Mouse (Mus musculus) lung, embryonic 14.5 days (tissue): ENCODE measurements around the gene Plxnc1. TPM values are rescaled to one million over a fixed set of nuclear protein-coding genes. Genes with fewer than 3 reads are reported as not detected.
A peak's percentile ranks its signal among the peaks of the same experiment; 100 is the strongest.

ENCODE experiments used
- ATAC-seq: fragments of 200-750 bp; cut with Nextera tagmentation; 2 replicates; pipeline ENCODE4 v1.8.0; 2017; ENCODE audit warnings: mild to moderate bottlenecking, moderate TSS enrichment, moderate library complexity; ENCODE audit not compliant: insufficient read depth
- DNase-seq: peaks from one replicate; pipeline ENCODE4 v3.0.0-alpha.2; 2015
- H3K27ac ChIP-seq: fragments of 300-500 bp; sonication (generic); 2 replicates; pipeline ENCODE4 v1.5.1; 2014; ENCODE audit warnings: low read depth, mild to moderate bottlenecking, moderate library complexity
- H3K27me3 ChIP-seq: fragments of 300-500 bp; sonication (generic); 2 replicates; pipeline ENCODE4 v1.6.1; 2014; ENCODE audit warnings: low read length, control low read depth; ENCODE audit not compliant: insufficient read depth
- H3K36me3 ChIP-seq: fragments of 300-500 bp; sonication (generic); 2 replicates; pipeline ENCODE4 v1.6.1; 2014; ENCODE audit warnings: control low read depth; ENCODE audit not compliant: insufficient read depth
- H3K4me1 ChIP-seq: fragments of 300-500 bp; sonication (generic); 2 replicates; pipeline ENCODE4 v1.6.1; 2014; ENCODE audit warnings: antibody characterized with exemption, control low read depth; ENCODE audit not compliant: insufficient read depth
- H3K4me2 ChIP-seq: fragments of 300-500 bp; sonication (generic); 2 replicates; pipeline ENCODE4 v1.6.1; 2014; ENCODE audit warnings: mild to moderate bottlenecking
- H3K4me3 ChIP-seq: fragments of 300-500 bp; sonication (generic); 2 replicates; pipeline ENCODE4 v1.5.1; 2014; ENCODE audit warnings: low read depth, low read length
- H3K9ac ChIP-seq: fragments of 300-500 bp; sonication (generic); 2 replicates; pipeline ENCODE4 v1.6.1; 2014
- H3K9me3 ChIP-seq: fragments of 300-500 bp; sonication (generic); 2 replicates; pipeline ENCODE4 v1.6.1; 2016; ENCODE audit warnings: low read depth, low read length, control low read depth
- CTCF ChIP-seq: IDR thresholded peaks from 2 replicates; pipeline ENCODE4 v1.5.1; 2016; ENCODE audit warnings: antibody characterized with exemption, low read depth
- WGBS: fragments of 180-500 bp; shearing (Covaris S2); extraction: QIAGEN DNeasy Blood & Tissue Kit; methylation state at CpG from one replicate; pipeline ENCODE4 v1.1.7; 2014; 5-methylcytosine and 5-hydroxymethylcytosine counted together
- polyA plus RNA-seq: library from polyadenylated mRNA; unstranded; fragments of >200 nt; fragmentation: Nextera tagmentation; extraction: Ambion mirVana; gene quantifications from 2 replicates; pipeline ENCODE4 v1.2.1, GENCODE M21; 2014

Gene Plxnc1
- polyA plus RNA-seq, 1 experiment from 2014 or later: 11.7 TPM

DNA sequence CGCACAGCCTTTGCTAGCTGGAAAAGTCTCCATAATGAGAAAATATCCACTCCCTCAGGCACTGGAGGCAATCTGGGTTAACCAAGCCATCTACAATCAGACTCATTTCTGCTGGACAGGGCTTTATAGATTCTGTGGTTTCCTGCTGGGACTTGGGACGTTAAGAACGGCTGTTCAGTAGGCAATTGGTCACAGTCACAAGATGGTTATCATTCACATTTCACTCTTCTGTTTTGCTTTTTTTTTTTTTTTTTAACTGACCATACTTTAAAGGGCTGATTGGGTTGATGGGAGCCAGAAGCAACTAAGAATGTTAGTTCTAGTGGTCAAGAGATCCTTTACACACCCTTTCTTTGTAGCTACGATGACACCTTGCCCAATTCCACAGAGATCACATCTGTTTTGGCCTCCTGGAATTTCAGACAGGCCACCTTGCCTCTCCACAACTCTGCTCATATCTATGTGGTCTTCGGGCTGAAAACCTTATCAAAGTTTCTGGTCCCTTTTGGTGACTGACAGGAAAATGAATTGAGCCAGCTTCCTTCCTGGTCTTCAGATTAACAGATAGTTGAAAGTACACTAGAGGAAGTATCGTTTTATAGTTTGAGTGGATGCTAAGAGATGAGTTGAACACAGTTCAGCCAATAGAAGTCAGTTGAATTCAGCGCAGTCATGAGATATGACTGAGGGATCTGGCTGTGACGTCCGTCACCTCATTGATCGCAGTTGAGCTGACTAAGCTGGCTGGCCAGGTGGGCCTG lies 3.5 kb upstream of the Plxnc1 start:
- no peak overlapping the region for H3K9ac ChIP-seq
- H3K4me2 ChIP-seq: no peak overlapping the region
- H3K4me3 ChIP-seq: no peak overlapping the region
- ATAC-seq (no peak), DNase-seq (no peak)
- 65% methylated on average over 10 of the region's 10 CpGs for WGBS
- no peak for TF ChIP-seq CTCF
- no peaks in the 10 kb centered on the region for H3K9me3 ChIP-seq
- no peak overlapping the region for H3K27ac ChIP-seq
- H3K27me3 ChIP-seq: peaks cover 22% of the 10 kb centered on the region
- no peaks in the 10 kb centered on the region for H3K36me3 ChIP-seq
- H3K4me1 ChIP-seq: 0 out of 2 replicates have a peak, but pooled peaks cover 4% of the 10 kb centered on the region

- peak; percentile 61 for DNase-seq
- WGBS: 34% methylated on average over 7 of the region's 7 CpGs
- peaks cover 29% of the 10 kb centered on the region for H3K27me3 ChIP-seq
- no peak overlapping the region for H3K4me3 ChIP-seq
- no peaks in the 10 kb centered on the region for H3K36me3 ChIP-seq
- TF ChIP-seq CTCF: peak; percentile 49
- H3K9ac ChIP-seq: no peak overlapping the region
- no peak overlapping the region for H3K4me2 ChIP-seq
- H3K9me3 ChIP-seq: no peaks in the 10 kb centered on the region
- no peak overlapping the region for H3K27ac ChIP-seq
- H3K4me1 ChIP-seq: 0 out of 2 replicates have a peak, but pooled peaks cover 4% of the 10 kb centered on the region
- no peak for ATAC-seq
Measured at GRCm38 (mm10) chr10:94947386-94947785, 2.8 kb upstream of the Plxnc1 start.

- H3K9me3 ChIP-seq: no peaks in the 10 kb centered on the region
- H3K27ac ChIP-seq: peak overlapping the region; percentile 65; the same call in 1 of the 2 replicates
- ATAC-seq: peak; percentile 11; the same call in 1 of the 2 replicates
- H3K27me3 ChIP-seq: peaks cover 30% of the 10 kb centered on the region
- TF ChIP-seq CTCF: no peak
- peak overlapping the region; percentile 78 for H3K4me3 ChIP-seq
- WGBS: under 1% methylated on average over 36 of the region's 36 CpGs
- 0 out of 2 replicates have a peak, but pooled peaks cover 4% of the 10 kb centered on the region for H3K4me1 ChIP-seq
- peak overlapping the region; percentile 72 for H3K9ac ChIP-seq
- DNase-seq: peak; percentile 68
- H3K36me3 ChIP-seq: no peaks in the 10 kb centered on the region
- peak overlapping the region; percentile 96 for H3K4me2 ChIP-seq
Measured at GRCm38 (mm10) chr10:94945206-94945711, 624 bp upstream of the Plxnc1 start.

- Histone ChIP-seq H3K27ac (peak overlapping the region; percentile 65), H3K9ac (peak overlapping the region; percentile 72), H3K36me3 (no peaks in the 10 kb centered on the region), H3K4me1 (0 out of 2 replicates have a peak, but pooled peaks cover 4% of the 10 kb centered on the region), H3K27me3 (peaks cover 30% of the 10 kb centered on the region), H3K4me2 (peak overlapping the region; percentile 96), H3K4me3 (peak overlapping the region; percentile 78), H3K9me3 (no peaks in the 10 kb centered on the region)
- DNase-seq: peak; percentile 74
- TF ChIP-seq CTCF: peak; percentile 27; the same call in 1 of the 2 replicates
- WGBS: under 1% methylated on average over 98 of the region's 110 CpGs
- ATAC-seq: peak; percentile 53
Measured at GRCm38 (mm10) chr10:94943846-94944690, 567 bp downstream of the Plxnc1 start.

- H3K4me3 ChIP-seq: peak overlapping the region; percentile 78
- H3K27me3 ChIP-seq: peaks cover 30% of the 10 kb centered on the region
- no peak for TF ChIP-seq CTCF
- no peaks in the 10 kb centered on the region for H3K36me3 ChIP-seq
- no peaks in the 10 kb centered on the region for H3K9me3 ChIP-seq
- WGBS: under 1% methylated on average over 26 of the region's 26 CpGs
- H3K9ac ChIP-seq: peak overlapping the region; percentile 72
- H3K27ac ChIP-seq: peak overlapping the region; percentile 42; the same call in 1 of the 2 replicates
- DNase-seq: peak; percentile 73
- H3K4me2 ChIP-seq: peak overlapping the region; percentile 96
- ATAC-seq: peak; percentile 51
- H3K4me1 ChIP-seq: 0 out of 2 replicates have a peak, but pooled peaks cover 4% of the 10 kb centered on the region
Measured at GRCm38 (mm10) chr10:94943401-94943845, 1.2 kb downstream of the Plxnc1 start.

DNA sequence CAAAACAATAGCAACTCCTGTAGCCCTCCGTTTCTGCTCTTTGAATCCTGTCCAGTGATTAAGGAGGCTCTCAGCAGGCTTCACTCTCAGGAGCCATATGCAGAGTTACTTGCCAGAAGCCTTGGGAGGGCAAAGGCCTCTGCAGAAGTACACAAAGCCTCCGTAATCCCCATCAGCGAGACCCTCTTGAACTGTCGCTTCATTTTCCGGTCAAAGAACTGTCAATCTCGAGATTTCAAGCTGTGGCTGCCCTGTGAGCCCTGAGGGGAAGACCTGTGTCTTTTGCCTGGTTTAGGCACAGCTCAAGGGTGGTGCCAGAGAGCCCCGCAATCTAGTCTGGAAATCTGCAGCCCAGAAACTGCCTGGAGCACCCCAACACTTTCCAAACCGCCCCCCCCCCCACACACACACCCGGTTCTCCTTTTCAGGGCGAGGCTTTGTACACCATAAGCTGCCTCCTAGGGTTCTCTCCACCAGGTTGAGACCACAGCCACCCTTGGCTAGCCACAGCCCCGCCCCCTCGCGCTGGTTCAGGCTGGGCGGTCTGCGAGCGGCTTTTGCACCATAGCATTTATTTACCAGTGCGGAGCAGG lies 2.1 kb downstream of the Plxnc1 start:
- Histone ChIP-seq H3K9ac (peak overlapping the region; percentile 72), H3K36me3 (no peaks in the 10 kb centered on the region), H3K4me1 (0 out of 2 replicates have a peak, but pooled peaks cover 4% of the 10 kb centered on the region), H3K4me2 (peak overlapping the region; percentile 96), H3K9me3 (no peaks in the 10 kb centered on the region), H3K4me3 (peak overlapping the region; percentile 78), H3K27ac (no peak overlapping the region; the same call in 1 of the 2 replicates), H3K27me3 (peaks cover 30% of the 10 kb centered on the region)
- ATAC-seq: peak; percentile 22; the same call in 1 of the 2 replicates
- WGBS: 2% methylated on average over 17 of the region's 17 CpGs
- no peak for TF ChIP-seq CTCF
- DNase-seq: peak; percentile 72
